Mouse (Mus musculus) myocyte (in vitro differentiated cells): ENCODE results near the gene Serpine1. TPM values are rescaled to one million over a fixed set of nuclear protein-coding genes. Genes with fewer than 3 reads are reported as not detected.

Experiments
- H3K27me3 ChIP-seq: one replicate; pipeline ENCODE4 v1.6.1; 2011; ENCODE audit not compliant: control insufficient read depth, insufficient read depth, insufficient read length
- H3K36me3 ChIP-seq: one replicate; pipeline ENCODE4 v1.6.1; 2011; ENCODE audit not compliant: control insufficient read depth, insufficient read depth
- H3K4me2 ChIP-seq: one replicate; pipeline ENCODE4 v1.6.1; 2011; ENCODE audit warnings: low read depth, control low read depth
- H3K4me3 ChIP-seq: one replicate; pipeline ENCODE4 v1.5.1; 2011; ENCODE audit warnings: mild to moderate bottlenecking, control low read depth, moderate library complexity
- H3K79me2 ChIP-seq: one replicate; pipeline ENCODE4 v1.6.1; 2011; ENCODE audit not compliant: control insufficient read depth, insufficient read depth
- H3ac ChIP-seq: one replicate; pipeline ENCODE4 v1.6.1; 2011; ENCODE audit not compliant: control insufficient read depth, insufficient read length
- CEBPB ChIP-seq: IDR thresholded peaks from 2 replicates; pipeline ENCODE4 v1.6.1; 2011; ENCODE audit warnings: mild to moderate bottlenecking, moderate library complexity; ENCODE audit not compliant: poor library complexity, insufficient read depth, severe bottlenecking
- E2F4 ChIP-seq: IDR thresholded peaks from one replicate; pipeline ENCODE4 v1.6.1; 2011; ENCODE audit warnings: mild to moderate bottlenecking, control low read depth, moderate library complexity; ENCODE audit not compliant: insufficient read depth
- MAX ChIP-seq: IDR thresholded peaks from one replicate; pipeline ENCODE4 v1.6.1; 2011; ENCODE audit warnings: low read depth, mild to moderate bottlenecking, control low read depth
- MYOD1 ChIP-seq, 3 experiments: IDR thresholded peaks; one replicate each; pipeline ENCODE4 v1.6.1; 2011; ENCODE audit warnings: control low read depth in 2 of 3, low read depth in 2 of 3, mild to moderate bottlenecking in 2 of 3, moderate library complexity in 1 of 3; ENCODE audit not compliant: insufficient read length in 2 of 3, control insufficient read depth in 1 of 3
- MYOG ChIP-seq, 3 experiments: IDR thresholded peaks; one replicate each; pipeline ENCODE4 v1.6.1; 2011; ENCODE audit warnings: control low read depth in 2 of 3, low read depth in 2 of 3, mild to moderate bottlenecking in 2 of 3; ENCODE audit not compliant: insufficient read length in 2 of 3, control insufficient read depth in 1 of 3, insufficient read depth in 1 of 3
- POLR2A ChIP-seq: IDR thresholded peaks from one replicate; pipeline ENCODE4 v1.6.1; 2011; ENCODE audit warnings: low read depth, mild to moderate bottlenecking, control low read depth, moderate library complexity; ENCODE audit not compliant: insufficient read length
- POLR2AphosphoS2 ChIP-seq: IDR thresholded peaks from one replicate; pipeline ENCODE4 v1.6.1; 2011; ENCODE audit warnings: low read depth, control low read depth; ENCODE audit not compliant: insufficient read length
- REST ChIP-seq: IDR thresholded peaks from one replicate; pipeline ENCODE4 v1.6.1; 2011; ENCODE audit warnings: mild to moderate bottlenecking, control low read depth, moderate library complexity; ENCODE audit not compliant: insufficient read depth, insufficient read length
- SRF ChIP-seq: IDR thresholded peaks from one replicate; pipeline ENCODE4 v1.6.1; 2011; ENCODE audit warnings: low read depth; ENCODE audit not compliant: control insufficient read depth, insufficient read length
- TCF12 ChIP-seq: IDR thresholded peaks from one replicate; pipeline ENCODE4 v1.6.1; 2011; ENCODE audit warnings: mild to moderate bottlenecking, control low read depth; ENCODE audit not compliant: poor library complexity, insufficient read depth, severe bottlenecking
- TCF3 ChIP-seq: IDR thresholded peaks from one replicate; pipeline ENCODE4 v1.6.1; 2011; ENCODE audit warnings: low read depth, control low read depth; ENCODE audit not compliant: insufficient read length
- USF1 ChIP-seq: IDR thresholded peaks from one replicate; pipeline ENCODE4 v1.6.1; 2011; ENCODE audit warnings: low read depth, mild to moderate bottlenecking, control low read depth, moderate library complexity
- polyA plus RNA-seq: library from polyadenylated mRNA; unstranded; fragments of >200 nt; fragmentation: generic; extraction: Trizol; gene quantifications from one replicate; pipeline ENCODE4 v1.2.1, GENCODE M21; 2012; ENCODE audit warnings: missing spikeins

Serpine1 gene
- polyA plus RNA-seq, 1 experiment, result 17.6 TPM

DNA sequence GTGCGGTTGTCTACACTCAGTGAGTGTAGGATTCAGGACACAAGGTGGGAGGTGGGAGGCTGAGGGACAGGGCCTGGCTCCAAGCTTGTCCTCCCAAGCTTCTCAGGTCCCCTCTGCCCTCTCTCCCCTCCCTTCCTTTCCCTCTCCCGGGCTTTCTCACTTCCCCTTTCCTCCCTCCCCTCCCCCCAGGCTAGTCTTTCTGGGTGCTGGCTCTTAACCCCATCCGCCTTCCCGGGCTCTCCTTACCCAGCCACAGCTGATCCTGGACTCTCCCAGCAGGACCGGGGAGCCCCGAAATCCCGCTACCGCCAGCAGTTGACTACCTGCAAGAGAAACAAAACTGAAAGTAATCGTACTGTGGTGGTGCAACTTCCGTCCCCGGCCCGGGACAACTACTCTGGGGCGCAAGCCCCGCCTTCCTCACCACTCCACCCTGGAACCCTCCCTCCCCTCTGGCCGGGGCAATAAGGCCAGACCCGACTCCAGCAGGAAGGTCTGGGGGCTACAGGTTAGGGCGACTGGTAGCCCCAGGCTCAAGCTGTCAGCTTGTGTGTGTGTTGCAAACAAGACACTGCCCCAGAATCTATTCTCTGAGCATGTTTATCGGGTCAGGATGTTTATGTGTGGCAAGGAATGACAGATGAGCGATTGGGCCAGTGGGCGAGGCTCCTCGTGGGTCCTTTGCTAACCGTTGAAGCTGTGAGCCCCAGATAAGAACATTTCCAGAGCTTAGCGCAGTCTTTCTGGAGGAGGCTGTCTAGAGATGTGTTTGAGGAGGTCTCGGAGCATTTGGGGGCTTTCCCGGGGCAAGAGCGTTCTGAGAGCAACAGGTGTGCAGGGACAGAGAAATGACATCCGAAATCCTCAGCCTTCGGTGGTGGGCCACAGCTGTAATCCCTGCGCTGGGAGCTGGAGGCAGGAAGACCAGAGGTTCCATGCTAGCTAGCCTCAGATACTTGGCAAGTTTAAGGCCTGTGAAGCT lies 44.1 kb upstream of the Serpine1 start, which contains the start of gene Trim56:
Trim56 (minus strand) TSS at position 344 of the 982 bp plus-strand sequence.
- TF ChIP-seq TCF3, result no peak
- TF ChIP-seq REST, result no peak
- peak in 1 of 3 experiments; percentile 25 for TF ChIP-seq MYOD1 (IDR thresholded peaks at IDR 0.05; ENCODE audit: control insufficient read depth in 1 of 3, insufficient read length in 2 of 3, low read depth in 2 of 3)
- no peak for TF ChIP-seq USF1
- TF ChIP-seq CEBPB, result peak; percentile 29; the same call in 1 of the 2 replicates
- TF ChIP-seq MYOG (IDR thresholded peaks at IDR 0.05; ENCODE audit: control insufficient read depth in 1 of 3, insufficient read depth in 1 of 3, insufficient read length in 2 of 3, low read depth in 2 of 3), result no peak
- TF ChIP-seq MAX, result no peak
- TF ChIP-seq POLR2AphosphoS2, result no peak
- peak; percentile 61 for TF ChIP-seq POLR2A
- no peak for TF ChIP-seq E2F4
- TF ChIP-seq SRF, result no peak

DNA sequence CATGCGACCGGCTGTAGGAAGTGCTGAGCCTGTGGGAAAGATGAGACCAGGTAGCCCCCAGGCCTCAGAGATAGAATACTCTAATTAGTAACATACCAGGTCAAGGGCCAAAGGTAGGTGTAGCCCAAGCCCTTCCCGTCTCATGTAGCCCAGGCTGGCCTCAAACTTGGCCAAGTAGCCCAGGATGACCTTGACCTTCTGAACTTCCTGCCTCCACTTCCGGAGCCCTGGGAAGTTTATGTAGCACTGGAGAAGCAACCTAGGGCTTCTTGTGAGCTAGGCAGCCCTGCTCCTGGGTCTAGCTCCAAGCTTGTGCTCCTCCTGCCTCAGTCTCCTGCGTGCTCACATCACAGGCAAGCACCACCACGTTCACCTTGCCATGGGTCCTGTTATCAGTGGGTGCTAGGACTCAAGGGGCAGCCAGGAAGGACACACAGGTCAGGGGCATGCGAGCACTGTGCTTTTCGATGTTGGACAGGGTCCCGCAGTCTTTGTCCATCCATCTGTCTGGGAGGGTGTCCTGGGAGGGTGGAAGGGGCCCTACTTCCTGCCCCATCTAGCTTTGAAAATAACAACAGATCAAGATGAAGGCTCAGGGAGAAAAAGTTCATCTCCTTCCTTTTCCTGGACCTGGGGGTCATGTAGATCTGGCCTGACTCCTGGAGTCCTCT lies 43.0 kb upstream of the Serpine1 start:
- TF ChIP-seq E2F4 (no peak), POLR2AphosphoS2 (no peak), POLR2A (no peak), MYOG (IDR thresholded peaks at IDR 0.05; ENCODE audit: control insufficient read depth in 1 of 3, insufficient read depth in 1 of 3, insufficient read length in 2 of 3, low read depth in 2 of 3) (no peak), TCF3 (no peak), SRF (no peak), MAX (no peak), CEBPB (no peak), MYOD1 (IDR thresholded peaks at IDR 0.05; ENCODE audit: control insufficient read depth in 1 of 3, insufficient read length in 2 of 3, low read depth in 2 of 3) (no peak), USF1 (no peak), REST (no peak), TCF12 (no peak)
- peak overlapping the region; percentile 91 for H3K4me2 ChIP-seq
- no peaks in the 10 kb centered on the region for H3K27me3 ChIP-seq
- H3ac ChIP-seq, result peak overlapping the region; percentile 73
- H3K36me3 ChIP-seq, result peaks cover 3% of the 10 kb centered on the region
- H3K79me2 ChIP-seq, result peaks cover 12% of the 10 kb centered on the region
- peak overlapping the region; percentile 61 for H3K4me3 ChIP-seq

More for the DNA sequence above, 44.1 kb upstream of the Serpine1 start, which contains the start of gene Trim56:
- no peaks in the 10 kb centered on the region for H3K27me3 ChIP-seq
- H3K4me3 ChIP-seq, result peak within 1 kb of the TSS; percentile 61
- H3K4me2 ChIP-seq, result peak within 1 kb of the TSS; percentile 91
- H3K36me3 ChIP-seq, result peaks cover 3% of the 10 kb centered on the region
- peaks cover 12% of the 10 kb centered on the region for H3K79me2 ChIP-seq
- peak within 1 kb of the TSS; percentile 73 for H3ac ChIP-seq

GRCm38 (mm10) chr5:137111542-137112408 lies 39.7 kb upstream of the Serpine1 start:
- Histone ChIP-seq H3K79me2 (peaks cover 12% of the 10 kb centered on the region), H3K27me3 (no peaks in the 10 kb centered on the region), H3K4me2 (no peak overlapping the region), H3ac (no peak overlapping the region), H3K4me3 (no peak overlapping the region), H3K36me3 (peaks cover 3% of the 10 kb centered on the region)
- no peak for TF ChIP-seq POLR2AphosphoS2
- TF ChIP-seq MYOD1 (IDR thresholded peaks at IDR 0.05; ENCODE audit: control insufficient read depth in 1 of 3, insufficient read length in 2 of 3, low read depth in 2 of 3), result no peak
- no peak for TF ChIP-seq TCF12
- TF ChIP-seq CEBPB, result no peak
- no peak for TF ChIP-seq POLR2A
- no peak for TF ChIP-seq SRF
- no peak for TF ChIP-seq USF1
- TF ChIP-seq MAX, result no peak
- TF ChIP-seq E2F4, result no peak

- peaks cover 3% of the 10 kb centered on the region for H3K36me3 ChIP-seq
- H3K4me2 ChIP-seq, result no peak overlapping the region
- H3K79me2 ChIP-seq, result peaks cover 12% of the 10 kb centered on the region
- no peak overlapping the region for H3ac ChIP-seq
- no peaks in the 10 kb centered on the region for H3K27me3 ChIP-seq
- no peak overlapping the region for H3K4me3 ChIP-seq
- TF ChIP-seq CEBPB, result no peak
- no peak for TF ChIP-seq POLR2AphosphoS2
- no peak for TF ChIP-seq MYOD1 (IDR thresholded peaks at IDR 0.05; ENCODE audit: control insufficient read depth in 1 of 3, insufficient read length in 2 of 3, low read depth in 2 of 3)
- TF ChIP-seq USF1, result no peak
- no peak for TF ChIP-seq MYOG (IDR thresholded peaks at IDR 0.05; ENCODE audit: control insufficient read depth in 1 of 3, insufficient read depth in 1 of 3, insufficient read length in 2 of 3, low read depth in 2 of 3)
- no peak for TF ChIP-seq SRF
Measured at GRCm38 (mm10) chr5:137110863-137111262, 38.8 kb upstream of the Serpine1 start.
